Mouse (Mus musculus): ENCODE data around the gene Ccdc134.
"Not testable (repeated sequence)": the region's sequence is repeated elsewhere in the genome, so short reads cannot be mapped to it uniquely, and the experiment has no call there.

Gene Ccdc134

GRCm38 (mm10) chr15:82127426-82128374 lies at the start of gene Ccdc134:
Gene Ccdc134 (plus strand): TSS chr15:82127922.
- peak; percentile 97 for DNase-seq (ENCODE audit: low spot score)

- DNase-seq (ENCODE audit: low spot score): no peak
Observed at GRCm38 (mm10) chr15:82079883-82080282, 47.8 kb upstream of the Ccdc134 start.

DNA sequence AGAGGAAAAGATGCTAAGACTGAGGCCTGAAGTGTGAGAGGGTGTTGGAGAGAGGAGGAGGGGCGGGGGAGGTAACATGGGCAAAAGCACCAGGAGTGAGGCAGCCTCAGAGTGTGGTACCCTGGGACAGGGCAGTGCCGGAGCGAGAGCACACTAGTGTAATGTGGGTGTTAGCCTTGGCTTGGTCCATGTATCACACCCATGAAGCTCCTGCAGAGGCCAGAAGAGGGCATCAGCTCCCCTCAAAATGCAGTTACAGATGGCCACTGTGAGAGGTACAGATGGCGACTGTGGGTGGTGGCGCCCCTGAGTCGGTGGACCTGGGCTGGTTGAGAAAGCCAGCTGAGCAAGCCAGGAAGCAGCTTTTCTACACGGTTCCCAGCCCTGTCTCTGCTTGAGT lies 46.6 kb upstream of the Ccdc134 start:
- no peak for DNase-seq (ENCODE audit: low spot score)

GRCm38 (mm10) chr15:82085606-82086005 lies 42.1 kb upstream of the Ccdc134 start:
- no peak for DNase-seq (ENCODE audit: low spot score)

DNA sequence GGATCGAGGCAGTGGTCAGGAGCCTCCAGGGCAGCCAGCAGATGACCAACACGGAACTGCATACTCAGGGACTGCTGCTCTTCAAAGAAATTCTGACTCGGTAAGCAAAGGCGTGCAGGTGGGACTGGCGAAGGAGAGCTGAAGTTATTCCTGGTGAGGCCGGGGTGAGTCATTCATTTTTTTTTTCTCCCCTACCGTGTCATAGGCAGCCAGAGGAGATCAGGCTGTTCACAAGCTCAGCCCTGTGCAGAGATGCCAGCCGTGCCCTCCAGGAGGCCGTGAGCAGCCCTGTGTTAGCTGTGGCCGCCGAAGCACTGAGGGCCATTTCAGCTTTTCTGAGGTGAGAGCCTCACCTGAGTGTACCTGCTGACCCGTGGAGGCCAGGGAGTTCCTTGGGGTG lies 41.6 kb upstream of the Ccdc134 start:
- no peak for DNase-seq (ENCODE audit: low spot score)

DNA sequence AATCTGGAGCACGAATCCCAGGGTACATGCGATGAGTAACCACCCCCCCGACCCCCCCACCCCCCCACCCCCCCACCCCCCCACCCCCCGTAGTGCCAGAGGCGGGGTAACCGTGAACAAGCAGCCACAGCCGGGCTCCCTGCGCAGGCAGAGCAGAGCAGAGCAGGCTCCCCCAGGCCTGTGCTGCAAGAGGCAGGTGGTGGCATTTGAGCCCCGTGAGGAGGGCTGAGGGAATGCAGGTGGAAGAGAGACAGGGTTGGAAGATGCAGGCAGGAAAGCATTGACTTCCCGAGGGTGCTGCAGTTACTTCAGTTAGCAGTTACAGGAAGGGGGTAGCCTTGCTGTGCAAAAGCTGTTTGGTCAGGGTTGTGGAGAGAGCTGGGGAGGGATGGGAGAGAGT lies 40.5 kb upstream of the Ccdc134 start:
- no peak for DNase-seq (ENCODE audit: low spot score)

- DNase-seq (ENCODE audit: low spot score): no peak
Observed at GRCm38 (mm10) chr15:82091061-82091460, 36.7 kb upstream of the Ccdc134 start.

DNA sequence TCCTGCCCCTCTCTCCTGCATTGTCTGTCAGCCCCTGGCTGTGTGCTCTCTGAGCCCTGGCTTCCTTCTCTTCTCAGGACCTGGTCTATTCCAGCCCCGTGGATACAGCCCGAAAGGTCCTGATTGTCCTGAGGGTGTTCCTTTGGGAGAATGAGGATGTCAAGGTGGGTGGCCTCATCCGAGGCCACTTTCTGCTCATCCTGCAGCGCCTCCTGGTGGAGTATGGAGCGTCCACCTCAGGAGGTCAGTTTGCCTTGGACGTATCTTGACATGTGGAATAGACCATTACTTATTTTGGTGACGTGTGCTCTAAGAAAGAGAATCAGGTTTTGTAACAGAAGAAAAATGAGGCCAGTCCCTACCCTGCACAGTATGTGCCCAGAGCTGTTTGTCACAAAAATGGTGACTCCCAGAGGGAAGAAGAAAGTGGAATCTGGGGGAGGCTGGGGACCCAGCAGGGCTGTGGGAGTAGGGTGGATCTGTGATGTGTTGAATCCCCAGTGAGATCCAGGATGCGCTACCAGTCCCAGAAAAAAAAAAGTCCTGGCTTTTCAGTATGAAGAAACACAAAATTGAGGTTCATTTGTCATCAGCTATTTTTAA lies 20.7 kb upstream of the Ccdc134 start:
- DNase-seq (ENCODE audit: low spot score): peak; percentile 87

- no peak for DNase-seq (ENCODE audit: low spot score)
Observed at GRCm38 (mm10) chr15:82120544-82120943, 7.2 kb upstream of the Ccdc134 start.

DNA sequence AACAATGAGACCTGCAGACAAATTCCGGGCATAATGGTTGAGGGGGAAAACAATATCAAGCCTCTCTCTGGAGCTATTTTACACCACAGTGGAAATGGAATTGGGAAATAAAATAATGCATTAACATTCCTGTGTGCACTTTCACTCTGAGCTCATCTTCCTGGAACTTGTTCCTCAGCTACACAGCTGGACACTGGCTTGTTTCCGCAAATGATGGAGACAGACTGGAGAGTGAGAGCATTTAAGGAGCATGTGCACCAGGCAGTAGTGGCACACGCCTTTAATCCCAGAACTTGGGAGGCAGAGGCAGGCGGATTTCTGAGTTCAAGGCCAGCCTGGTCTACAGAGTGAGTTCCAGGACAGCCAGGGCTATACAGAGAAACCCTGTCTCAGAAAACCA lies 1.0 kb upstream of the Ccdc134 start:
- DNase-seq (ENCODE audit: low spot score): not testable (repeated sequence)

GRCm38 (mm10) chr15:82128398-82128797 lies 676 bp downstream of the Ccdc134 start:
- DNase-seq (ENCODE audit: low spot score): peak; percentile 52

DNA sequence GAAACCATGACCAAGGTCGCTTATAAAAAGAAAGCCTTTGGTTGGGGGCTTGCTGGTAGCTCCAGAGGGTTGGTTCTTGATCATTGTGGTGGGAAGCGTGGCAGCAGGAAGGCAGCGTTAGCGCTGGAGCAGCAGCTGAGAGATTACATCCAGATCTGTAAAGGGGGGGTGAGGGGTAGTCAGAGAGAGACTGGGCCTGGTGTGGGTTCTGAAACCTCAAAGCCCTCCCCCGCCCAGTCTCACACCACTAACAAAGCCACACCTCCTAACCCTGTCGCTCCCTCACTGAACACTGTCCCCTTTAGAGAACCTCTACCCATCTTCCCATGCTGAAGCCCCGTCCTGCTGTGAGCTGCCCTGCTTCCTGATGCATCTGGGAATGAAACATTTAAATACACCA lies 2.9 kb downstream of the Ccdc134 start:
- DNase-seq (ENCODE audit: low spot score): no peak

GRCm38 (mm10) chr15:82135372-82135771 lies 7.7 kb downstream of the Ccdc134 start:
- DNase-seq (ENCODE audit: low spot score): no peak

GRCm38 (mm10) chr15:82138565-82138964 lies 10.8 kb downstream of the Ccdc134 start:
- peak; percentile 73 for DNase-seq (ENCODE audit: low spot score)

- DNase-seq (ENCODE audit: low spot score): no peak
Observed at GRCm38 (mm10) chr15:82139196-82139595, 11.5 kb downstream of the Ccdc134 start.

DNA sequence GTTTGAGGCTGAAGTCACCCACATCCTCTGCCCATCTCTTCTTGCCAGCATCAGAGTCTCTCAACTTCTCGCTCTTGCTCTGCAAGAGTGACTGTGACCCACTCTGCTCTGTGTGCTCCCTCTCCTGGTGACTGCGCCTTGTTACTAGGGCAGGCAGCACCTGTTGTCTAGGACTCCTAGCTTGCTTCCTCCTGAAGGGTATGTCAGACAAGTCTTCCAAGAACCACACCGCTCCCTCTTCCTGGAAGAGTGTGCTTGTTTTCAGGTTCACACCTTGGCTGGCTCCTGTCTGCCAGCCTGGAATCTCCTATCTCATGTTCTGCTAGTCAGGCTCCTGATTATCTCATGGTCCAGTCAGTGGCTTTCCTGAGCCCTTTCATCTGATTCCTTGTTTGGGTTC lies 12.6 kb downstream of the Ccdc134 start:
- no peak for DNase-seq (ENCODE audit: low spot score)

DNA sequence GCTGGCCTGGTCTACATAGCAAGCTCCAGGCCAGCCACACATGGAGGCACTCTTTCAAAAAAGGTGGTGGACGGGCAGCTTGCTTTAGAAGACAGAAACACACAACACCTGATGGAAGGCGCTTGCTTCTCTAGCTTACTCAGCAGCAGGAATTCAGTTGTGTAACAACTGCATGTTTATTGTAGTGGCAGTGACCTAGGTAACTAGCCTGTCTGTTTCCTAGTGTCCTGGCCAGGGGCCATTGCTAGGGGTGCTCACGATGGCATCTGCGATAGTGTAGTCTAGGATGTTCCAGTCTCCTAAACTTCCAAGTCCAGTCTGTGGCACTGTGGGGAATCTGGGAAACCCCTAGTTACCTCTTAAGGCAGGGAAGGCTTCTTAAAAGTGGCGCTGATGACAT lies 16.4 kb downstream of the Ccdc134 start:
- DNase-seq (ENCODE audit: low spot score): no peak

DNA sequence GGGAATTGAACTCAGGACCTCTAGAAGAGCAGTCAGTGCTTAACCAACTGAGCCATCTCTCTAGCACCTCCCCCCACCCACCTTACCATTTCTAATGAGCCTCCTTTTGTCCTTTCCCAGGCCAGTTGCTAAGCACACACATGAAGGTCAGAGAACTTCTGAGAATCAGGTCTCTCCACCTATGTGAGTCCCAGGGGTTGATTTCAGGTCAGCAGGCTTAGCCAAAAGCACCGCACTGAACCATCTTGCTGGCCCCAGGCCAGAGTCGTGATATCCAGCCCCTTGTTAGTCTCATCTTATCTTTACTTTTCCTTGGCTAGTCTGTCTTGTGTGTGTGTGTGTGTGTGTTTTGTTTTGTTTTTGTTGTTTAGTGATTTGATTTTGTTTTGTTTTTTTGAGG lies 17.7 kb downstream of the Ccdc134 start:
- peak; percentile 63 for DNase-seq (ENCODE audit: low spot score)

- DNase-seq (ENCODE audit: low spot score): no peak
Observed at GRCm38 (mm10) chr15:82145851-82146769, 18.4 kb downstream of the Ccdc134 start.

DNA sequence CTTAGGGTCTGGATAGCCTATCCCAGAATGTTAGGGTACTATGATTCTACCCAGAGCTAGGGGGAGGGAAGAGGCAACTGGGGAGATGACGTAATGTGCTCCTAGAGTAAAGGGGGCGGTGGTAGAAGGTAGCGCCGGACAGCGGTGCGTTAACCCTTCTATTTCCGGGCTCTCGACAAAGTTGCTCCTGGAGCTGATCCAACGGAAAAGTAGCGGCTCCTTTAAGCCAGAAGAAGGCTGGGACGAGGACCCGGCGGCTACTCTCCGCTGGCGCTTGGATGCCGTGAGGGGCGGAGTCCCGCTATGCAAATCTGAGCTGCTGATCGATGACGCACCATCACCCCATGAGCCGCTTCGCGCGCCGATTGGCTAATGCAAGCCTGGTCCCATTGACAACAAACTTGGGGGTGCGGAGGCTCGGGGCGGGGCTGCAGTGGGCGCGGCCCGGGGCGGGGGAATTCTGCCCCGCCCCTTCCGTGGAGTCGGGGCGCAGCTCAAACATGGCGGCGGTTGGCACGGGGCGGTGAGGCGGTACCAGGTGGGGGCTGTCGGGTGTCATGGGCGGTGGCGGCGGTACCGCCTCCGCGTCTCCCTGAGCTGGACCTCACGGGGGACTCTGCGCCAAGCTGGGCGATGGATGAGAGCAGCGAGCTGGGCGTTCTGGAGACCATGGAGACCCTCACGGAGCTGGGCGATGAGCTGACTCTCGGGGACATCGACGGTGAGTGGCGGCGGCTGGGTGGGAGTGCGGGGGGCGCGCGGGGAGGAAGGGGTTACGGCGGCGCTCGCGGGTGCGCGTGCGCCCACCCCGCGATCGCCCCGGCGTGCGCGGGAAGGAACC lies 19.3 kb downstream of the Ccdc134 start, which contains the start of gene Srebf2:
Gene Srebf2, plus strand, starts transcription at position 412 of the 841 bp plus-strand sequence.
- peak; percentile 98 for DNase-seq (ENCODE audit: low spot score)

- peak; percentile 79 for DNase-seq (ENCODE audit: low spot score)
Observed at GRCm38 (mm10) chr15:82147611-82148111, 19.9 kb downstream of the Ccdc134 start.

Data from testis, postnatal 10 days (tissue).